Mouse (Mus musculus): ENCODE data around the gene Hoxd12. TPM values are rescaled to one million over a fixed set of nuclear protein-coding genes. Genes with fewer than 3 reads are reported as not detected.

The Hoxd12 gene
- polyA plus RNA-seq, 1 experiment: not detected

GRCm38 (mm10) chr2:74696442-74697335, 21.9 kb downstream of the Hoxd12 start:
- no peaks in the 10 kb centered on the region for H3K79me3 ChIP-seq (ENCODE audit: low read depth)
- no peaks in the 10 kb centered on the region for H3K79me2 ChIP-seq (ENCODE audit: control insufficient read depth, insufficient read depth)
- no peak overlapping the region for H3K4me3 ChIP-seq (ENCODE audit: insufficient read depth, poor library complexity, severe bottlenecking)
- H3K27me3 ChIP-seq (ENCODE audit: control insufficient read depth, insufficient read depth, insufficient read length): peaks cover 80% of the 10 kb centered on the region
- no peak overlapping the region for H3ac ChIP-seq (ENCODE audit: control insufficient read depth, insufficient read length, low read depth)
- TF ChIP-seq FOSL1 (IDR thresholded peaks at IDR 0.05; ENCODE audit: insufficient read depth, low read length, poor library complexity, severe bottlenecking): no peak
- no peak for TF ChIP-seq CEBPB (IDR thresholded peaks at IDR 0.05; ENCODE audit: low read depth)
- TF ChIP-seq MAX (IDR thresholded peaks at IDR 0.05): no peak
- TF ChIP-seq USF1 (IDR thresholded peaks at IDR 0.05; ENCODE audit: low read depth): no peak
- TF ChIP-seq MYOG (IDR thresholded peaks at IDR 0.05; ENCODE audit: control insufficient read depth, extremely low read depth, insufficient read length): no peak
- no peak for TF ChIP-seq CTCF (IDR thresholded peaks at IDR 0.05; ENCODE audit: control insufficient read depth, insufficient read depth, insufficient read length)
- no peak for TF ChIP-seq MYOD1 (IDR thresholded peaks at IDR 0.05; ENCODE audit: control insufficient read depth, insufficient read length, low read depth)
- H3K36me3 ChIP-seq (ENCODE audit: control insufficient read depth, insufficient read depth): no peaks in the 10 kb centered on the region

- Histone ChIP-seq H3K27me3 (ENCODE audit: control insufficient read depth, insufficient read depth, insufficient read length) (peaks cover 71% of the 10 kb centered on the region), H3K79me3 (ENCODE audit: low read depth) (no peaks in the 10 kb centered on the region), H3K36me3 (ENCODE audit: control insufficient read depth, insufficient read depth) (no peaks in the 10 kb centered on the region), H3K4me3 (ENCODE audit: insufficient read depth, poor library complexity, severe bottlenecking) (no peak within 1 kb of the TSS), H3K79me2 (ENCODE audit: control insufficient read depth, insufficient read depth) (no peaks in the 10 kb centered on the region), H3ac (ENCODE audit: control insufficient read depth, insufficient read length, low read depth) (no peak within 1 kb of the TSS)
- TF ChIP-seq MYOD1 (IDR thresholded peaks at IDR 0.05; ENCODE audit: control insufficient read depth, insufficient read length, low read depth) (no peak), MAX (IDR thresholded peaks at IDR 0.05) (no peak), CTCF (IDR thresholded peaks at IDR 0.05; ENCODE audit: control insufficient read depth, insufficient read depth, insufficient read length) (no peak), MYOG (IDR thresholded peaks at IDR 0.05; ENCODE audit: control insufficient read depth, extremely low read depth, insufficient read length) (no peak), FOSL1 (IDR thresholded peaks at IDR 0.05; ENCODE audit: insufficient read depth, low read length, poor library complexity, severe bottlenecking) (no peak), CEBPB (IDR thresholded peaks at IDR 0.05; ENCODE audit: low read depth) (no peak), USF1 (IDR thresholded peaks at IDR 0.05; ENCODE audit: low read depth) (no peak)
Measured at GRCm38 (mm10) chr2:74697567-74698121, 22.8 kb downstream of the Hoxd12 start, which contains the start of gene Hoxd9. TSS of gene Hoxd9 (plus strand) at chr2:74697727.

GRCm38 (mm10) chr2:74698201-74699052, 23.6 kb downstream of the Hoxd12 start:
- no peaks in the 10 kb centered on the region for H3K36me3 ChIP-seq (ENCODE audit: control insufficient read depth, insufficient read depth)
- no peak overlapping the region for H3ac ChIP-seq (ENCODE audit: control insufficient read depth, insufficient read length, low read depth)
- H3K79me2 ChIP-seq (ENCODE audit: control insufficient read depth, insufficient read depth): no peaks in the 10 kb centered on the region
- no peak for TF ChIP-seq MAX (IDR thresholded peaks at IDR 0.05)
- no peak for TF ChIP-seq CTCF (IDR thresholded peaks at IDR 0.05; ENCODE audit: control insufficient read depth, insufficient read depth, insufficient read length)
- TF ChIP-seq MYOG (IDR thresholded peaks at IDR 0.05; ENCODE audit: control insufficient read depth, extremely low read depth, insufficient read length): no peak
- TF ChIP-seq FOSL1 (IDR thresholded peaks at IDR 0.05; ENCODE audit: insufficient read depth, low read length, poor library complexity, severe bottlenecking): no peak
- no peak for TF ChIP-seq MYOD1 (IDR thresholded peaks at IDR 0.05; ENCODE audit: control insufficient read depth, insufficient read length, low read depth)
- TF ChIP-seq CEBPB (IDR thresholded peaks at IDR 0.05; ENCODE audit: low read depth): no peak
- TF ChIP-seq USF1 (IDR thresholded peaks at IDR 0.05; ENCODE audit: low read depth): no peak
- peaks cover 63% of the 10 kb centered on the region for H3K27me3 ChIP-seq (ENCODE audit: control insufficient read depth, insufficient read depth, insufficient read length)
- no peaks in the 10 kb centered on the region for H3K79me3 ChIP-seq (ENCODE audit: low read depth)
- H3K4me3 ChIP-seq (ENCODE audit: insufficient read depth, poor library complexity, severe bottlenecking): no peak overlapping the region

- Histone ChIP-seq H3ac (ENCODE audit: control insufficient read depth, insufficient read length, low read depth) (no peak overlapping the region), H3K27me3 (ENCODE audit: control insufficient read depth, insufficient read depth, insufficient read length) (peaks cover 62% of the 10 kb centered on the region), H3K79me2 (ENCODE audit: control insufficient read depth, insufficient read depth) (no peaks in the 10 kb centered on the region), H3K36me3 (ENCODE audit: control insufficient read depth, insufficient read depth) (no peaks in the 10 kb centered on the region), H3K79me3 (ENCODE audit: low read depth) (no peaks in the 10 kb centered on the region), H3K4me3 (ENCODE audit: insufficient read depth, poor library complexity, severe bottlenecking) (no peak overlapping the region)
- TF ChIP-seq MAX (IDR thresholded peaks at IDR 0.05) (no peak), USF1 (IDR thresholded peaks at IDR 0.05; ENCODE audit: low read depth) (no peak), CEBPB (IDR thresholded peaks at IDR 0.05; ENCODE audit: low read depth) (no peak), MYOG (IDR thresholded peaks at IDR 0.05; ENCODE audit: control insufficient read depth, extremely low read depth, insufficient read length) (no peak), MYOD1 (IDR thresholded peaks at IDR 0.05; ENCODE audit: control insufficient read depth, insufficient read length, low read depth) (no peak)
Measured at GRCm38 (mm10) chr2:74699053-74699430, 24.2 kb downstream of the Hoxd12 start.
